Mouse (Mus musculus): ENCODE results near the gene Ube2m. TPM values are rescaled to one million over a fixed set of nuclear protein-coding genes. Genes with fewer than 3 reads are reported as not detected.

Gene Ube2m
- polyA plus RNA-seq, 1 experiment from 2014 or later = 180 TPM

DNA sequence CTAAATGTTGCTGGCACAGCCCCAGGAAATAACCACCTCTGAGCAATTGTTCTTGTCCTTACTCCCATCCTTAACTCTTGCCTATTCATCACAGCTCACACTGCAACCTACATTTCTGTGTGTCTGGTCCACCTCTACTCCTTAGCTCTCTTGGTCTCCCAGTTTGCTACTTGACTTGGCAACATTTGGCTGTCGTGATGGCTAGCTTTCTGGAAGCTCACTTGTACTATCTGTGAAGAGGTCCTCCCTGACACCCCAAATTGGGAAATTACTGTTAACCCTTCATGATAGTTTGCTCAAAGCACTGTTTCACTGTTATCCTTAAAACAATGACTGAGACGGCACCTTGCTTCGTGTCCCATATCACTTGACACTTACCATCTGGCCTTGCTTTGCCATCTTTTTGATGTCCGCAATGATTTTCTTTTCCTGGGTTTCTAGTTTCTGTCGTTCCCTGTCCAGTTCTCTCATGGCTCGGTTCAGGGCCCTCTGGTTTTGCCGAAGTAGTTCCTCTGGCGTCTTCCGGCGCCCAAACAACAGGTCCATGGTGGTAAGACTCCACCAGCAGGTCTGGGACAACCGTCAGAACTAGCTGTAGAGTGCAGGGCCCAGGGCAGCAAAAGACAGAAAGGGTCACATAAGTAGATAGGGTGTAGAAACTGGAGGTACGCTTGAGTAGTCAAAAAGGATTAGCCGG is 4.5 kb downstream of the Ube2m start:
- H3K36me3 ChIP-seq (ENCODE audit: control insufficient read depth, insufficient read depth, low read length) = peaks cover 68% of the 10 kb centered on the region

DNA sequence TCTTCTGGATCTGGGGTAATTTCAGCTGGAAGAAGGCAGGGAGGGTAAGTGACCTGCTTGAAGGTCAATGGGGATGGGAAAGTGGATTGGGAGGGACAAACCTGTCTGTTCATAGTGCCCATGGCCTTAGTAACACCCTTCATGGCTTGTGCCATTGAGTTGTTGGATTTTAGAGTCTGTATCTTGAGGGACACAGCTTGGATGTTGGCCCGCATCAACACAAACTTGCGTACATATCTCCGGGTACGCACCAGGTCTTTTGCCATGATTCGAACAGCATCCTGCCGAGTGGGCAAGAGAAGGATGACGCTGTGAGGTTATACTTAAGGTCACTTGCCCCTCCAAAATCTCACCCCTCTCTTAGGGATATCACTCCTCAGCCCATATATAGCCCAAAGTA is 5.5 kb downstream of the Ube2m start:
- H3K4me3 ChIP-seq (ENCODE audit: control insufficient read depth in 1 of 2, insufficient read depth in 1 of 2, low read depth in 1 of 2, low read length in 2 of 2) = no peak overlapping the region
- no peak overlapping the region for H3K9ac ChIP-seq (ENCODE audit: low read length)
- no peak overlapping the region for H3K4me2 ChIP-seq (ENCODE audit: low read length)
- peaks cover 78% of the 10 kb centered on the region for H3K36me3 ChIP-seq (ENCODE audit: control insufficient read depth, insufficient read depth, low read length)
- ATAC-seq (ENCODE audit: insufficient number of reproducible peaks, insufficient read depth, low FRiP score, low read depth) = no peak
- H3K27ac ChIP-seq (replicated peaks in 1 of 2; ENCODE audit: control insufficient read depth in 1 of 2, insufficient read depth in 1 of 2, low read depth in 2 of 2, low read length in 2 of 2) = no peak overlapping the region
- H3K27me3 ChIP-seq (ENCODE audit: control insufficient read depth, insufficient read depth, low read length) = no peaks in the 10 kb centered on the region
- peaks cover 5 to 25% of the 10 kb centered on the region in 2 experiments for H3K4me1 ChIP-seq (ENCODE audit: control insufficient read depth in 2 of 2, insufficient read depth in 2 of 2, low read length in 2 of 2)
- H3K9me3 ChIP-seq (ENCODE audit: control insufficient read depth, low read length) = no peaks in the 10 kb centered on the region
- WGBS = 87% methylated on average over 7 of the region's 7 CpGs

More for the DNA sequence above, 4.5 kb downstream of the Ube2m start:
- no peak for ATAC-seq (ENCODE audit: insufficient number of reproducible peaks, insufficient read depth, low FRiP score, low read depth)
- Histone ChIP-seq H3K9me3 (ENCODE audit: control insufficient read depth, low read length) (no peaks in the 10 kb centered on the region), H3K27ac (replicated peaks in 1 of 2; ENCODE audit: control insufficient read depth in 1 of 2, insufficient read depth in 1 of 2, low read depth in 2 of 2, low read length in 2 of 2) (peak overlapping the region; percentile 78 to 91; a peak in 3 of 4 replicates), H3K9ac (ENCODE audit: low read length) (peak overlapping the region; percentile 92), H3K4me2 (ENCODE audit: low read length) (peak overlapping the region; percentile 95), H3K4me3 (ENCODE audit: control insufficient read depth in 1 of 2, insufficient read depth in 1 of 2, low read depth in 1 of 2, low read length in 2 of 2) (peak overlapping the region; percentile 56 to 69), H3K4me1 (ENCODE audit: control insufficient read depth in 2 of 2, insufficient read depth in 2 of 2, low read length in 2 of 2) (peaks cover 6 to 25% of the 10 kb centered on the region in 2 experiments), H3K27me3 (ENCODE audit: control insufficient read depth, insufficient read depth, low read length) (no peaks in the 10 kb centered on the region)
- WGBS = 41% methylated on average over 13 of the region's 13 CpGs

DNA sequence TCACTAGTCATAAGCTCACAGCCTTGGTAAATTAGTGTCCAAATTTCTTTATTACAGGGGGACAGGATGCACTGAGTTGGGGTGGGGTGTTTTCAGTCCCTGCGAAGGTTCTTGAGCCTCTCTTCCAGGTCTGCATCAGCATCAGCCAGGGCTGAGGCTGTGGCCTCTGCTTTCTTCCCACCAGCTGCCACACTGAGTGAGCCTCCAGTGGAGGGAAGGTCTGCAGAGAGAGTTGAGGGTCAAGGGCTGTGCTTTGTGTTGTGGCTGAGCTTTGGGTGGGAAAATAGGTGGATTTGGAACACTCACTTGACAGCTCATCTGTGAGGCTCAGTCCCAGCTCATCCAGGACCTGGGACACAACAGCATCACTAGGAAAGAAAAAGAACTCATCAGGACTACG is 6.1 kb downstream of the Ube2m start:
- Histone ChIP-seq H3K4me3 (ENCODE audit: control insufficient read depth in 1 of 2, insufficient read depth in 1 of 2, low read depth in 1 of 2, low read length in 2 of 2) (no peak overlapping the region), H3K9me3 (ENCODE audit: control insufficient read depth, low read length) (no peaks in the 10 kb centered on the region), H3K9ac (ENCODE audit: low read length) (no peak overlapping the region), H3K27me3 (ENCODE audit: control insufficient read depth, insufficient read depth, low read length) (no peaks in the 10 kb centered on the region), H3K27ac (replicated peaks in 1 of 2; ENCODE audit: control insufficient read depth in 1 of 2, insufficient read depth in 1 of 2, low read depth in 2 of 2, low read length in 2 of 2) (no peak overlapping the region), H3K4me1 (ENCODE audit: control insufficient read depth in 2 of 2, insufficient read depth in 2 of 2, low read length in 2 of 2) (peaks cover 5 to 24% of the 10 kb centered on the region in 2 experiments), H3K4me2 (ENCODE audit: low read length) (no peak overlapping the region), H3K36me3 (ENCODE audit: control insufficient read depth, insufficient read depth, low read length) (peaks cover 84% of the 10 kb centered on the region)
- 76% methylated on average over 2 of the region's 2 CpGs for WGBS
- no peak for ATAC-seq (ENCODE audit: insufficient number of reproducible peaks, insufficient read depth, low FRiP score, low read depth)

DNA sequence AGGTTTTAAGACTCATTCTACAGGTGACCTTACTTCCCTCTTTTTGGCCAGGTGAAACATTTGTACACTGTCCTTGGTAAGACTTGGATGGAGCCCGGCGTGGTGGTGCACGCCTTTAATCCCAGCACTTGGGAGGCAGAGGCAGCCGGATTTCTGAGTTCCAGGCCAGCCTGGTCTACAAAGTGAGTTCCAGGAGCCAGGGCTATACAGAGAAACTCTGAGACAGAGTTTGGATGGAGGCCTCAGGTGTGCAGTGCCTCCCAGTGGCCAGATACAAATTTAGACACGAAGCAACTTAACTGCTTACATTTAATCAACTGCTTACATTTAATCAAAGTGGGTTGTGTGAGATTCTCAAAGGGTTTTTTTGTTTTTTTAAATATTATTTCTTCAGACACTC is 7.0 kb downstream of the Ube2m start:
- WGBS = 78% methylated on average over 5 of the region's 5 CpGs
- H3K9me3 ChIP-seq (ENCODE audit: control insufficient read depth, low read length) = no peaks in the 10 kb centered on the region

DNA sequence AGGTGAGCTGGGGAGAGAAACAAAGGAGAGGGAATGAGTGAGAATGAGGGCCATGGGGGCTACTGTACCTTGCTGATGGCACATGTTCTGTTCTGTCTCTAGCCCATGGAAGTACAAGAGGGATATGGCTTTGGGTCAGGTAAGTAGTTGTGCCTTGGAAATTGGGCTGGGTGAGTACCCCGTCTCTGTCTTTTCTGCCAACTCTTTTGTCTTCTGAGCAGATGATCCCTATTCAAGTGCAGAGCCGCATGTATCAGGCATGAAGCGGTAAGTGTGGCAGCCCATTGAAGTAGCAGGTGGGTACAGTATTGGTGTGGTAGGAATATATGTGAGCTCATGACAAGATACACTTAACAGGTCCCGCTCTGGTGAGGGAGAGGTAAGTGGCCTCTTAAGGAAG is 9.1 kb downstream of the Ube2m start:
- H3K9ac ChIP-seq (ENCODE audit: low read length) = no peak overlapping the region
- H3K4me1 ChIP-seq (ENCODE audit: control insufficient read depth in 2 of 2, insufficient read depth in 2 of 2, low read length in 2 of 2) = peaks cover 9 to 24% of the 10 kb centered on the region in 2 experiments
- H3K4me3 ChIP-seq (ENCODE audit: control insufficient read depth in 1 of 2, insufficient read depth in 1 of 2, low read depth in 1 of 2, low read length in 2 of 2) = no peak overlapping the region
- H3K9me3 ChIP-seq (ENCODE audit: control insufficient read depth, low read length) = no peaks in the 10 kb centered on the region
- no peak overlapping the region for H3K27ac ChIP-seq (replicated peaks in 1 of 2; ENCODE audit: control insufficient read depth in 1 of 2, insufficient read depth in 1 of 2, low read depth in 2 of 2, low read length in 2 of 2)
- H3K36me3 ChIP-seq (ENCODE audit: control insufficient read depth, insufficient read depth, low read length) = peaks cover 85% of the 10 kb centered on the region
- no peak for ATAC-seq (ENCODE audit: insufficient number of reproducible peaks, insufficient read depth, low FRiP score, low read depth)
- 93% methylated on average over 4 of the region's 4 CpGs for WGBS
- H3K27me3 ChIP-seq (ENCODE audit: control insufficient read depth, insufficient read depth, low read length) = no peaks in the 10 kb centered on the region
- no peak overlapping the region for H3K4me2 ChIP-seq (ENCODE audit: low read length)

More for the DNA sequence above, 7.0 kb downstream of the Ube2m start:
- H3K4me1 ChIP-seq (ENCODE audit: control insufficient read depth in 2 of 2, insufficient read depth in 2 of 2, low read length in 2 of 2) = peaks cover 6 to 22% of the 10 kb centered on the region in 2 experiments
- no peak overlapping the region for H3K4me2 ChIP-seq (ENCODE audit: low read length)
- peaks cover 89% of the 10 kb centered on the region for H3K36me3 ChIP-seq (ENCODE audit: control insufficient read depth, insufficient read depth, low read length)
- H3K27ac ChIP-seq (replicated peaks in 1 of 2; ENCODE audit: control insufficient read depth in 1 of 2, insufficient read depth in 1 of 2, low read depth in 2 of 2, low read length in 2 of 2) = no peak overlapping the region
- no peak overlapping the region for H3K9ac ChIP-seq (ENCODE audit: low read length)
- ATAC-seq (ENCODE audit: insufficient number of reproducible peaks, insufficient read depth, low FRiP score, low read depth) = no peak
- no peak overlapping the region for H3K4me3 ChIP-seq (ENCODE audit: control insufficient read depth in 1 of 2, insufficient read depth in 1 of 2, low read depth in 1 of 2, low read length in 2 of 2)
- H3K27me3 ChIP-seq (ENCODE audit: control insufficient read depth, insufficient read depth, low read length) = no peaks in the 10 kb centered on the region

DNA sequence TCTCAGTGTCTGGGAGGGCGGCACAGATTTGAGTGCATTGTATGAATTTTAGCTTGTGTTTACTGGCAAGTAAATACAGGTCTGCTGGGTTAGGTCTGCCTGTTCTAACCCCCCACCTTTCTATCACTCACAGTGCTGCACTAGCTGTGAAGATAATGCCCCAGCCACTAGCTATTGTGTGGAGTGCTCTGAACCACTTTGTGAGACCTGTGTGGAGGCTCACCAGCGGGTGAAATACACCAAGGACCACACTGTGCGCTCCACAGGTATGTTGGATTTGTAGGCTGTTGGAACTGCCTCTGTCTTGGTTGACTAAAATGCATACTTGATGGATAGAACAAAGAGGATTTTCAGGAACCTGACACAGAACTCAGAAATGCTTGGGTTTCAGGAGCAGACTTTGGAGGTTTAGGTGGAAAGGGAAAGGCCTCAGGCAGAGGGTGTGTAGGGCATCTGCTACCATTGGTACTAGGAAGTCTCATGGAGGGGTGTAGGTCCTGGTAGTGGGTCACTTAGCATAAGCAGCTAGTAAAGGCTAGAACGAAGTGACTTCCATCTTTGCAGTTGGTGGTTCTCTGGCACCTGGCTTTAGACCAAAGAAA is 12.5 kb downstream of the Ube2m start:
- Histone ChIP-seq H3K27ac (replicated peaks in 1 of 2; ENCODE audit: control insufficient read depth in 1 of 2, insufficient read depth in 1 of 2, low read depth in 2 of 2, low read length in 2 of 2) (peak overlapping the region in 1 of 2 experiments; percentile 98; a peak in 2 of 4 replicates), H3K4me1 (ENCODE audit: control insufficient read depth in 2 of 2, insufficient read depth in 2 of 2, low read length in 2 of 2) (peaks cover 11 to 15% of the 10 kb centered on the region in 2 experiments), H3K27me3 (ENCODE audit: control insufficient read depth, insufficient read depth, low read length) (no peaks in the 10 kb centered on the region), H3K9me3 (ENCODE audit: control insufficient read depth, low read length) (no peaks in the 10 kb centered on the region), H3K9ac (ENCODE audit: low read length) (peak overlapping the region; percentile 95), H3K4me3 (ENCODE audit: control insufficient read depth in 1 of 2, insufficient read depth in 1 of 2, low read depth in 1 of 2, low read length in 2 of 2) (peak overlapping the region; percentile 86 to 95), H3K36me3 (ENCODE audit: control insufficient read depth, insufficient read depth, low read length) (peaks cover 54% of the 10 kb centered on the region), H3K4me2 (ENCODE audit: low read length) (peak overlapping the region; percentile 92)
- 34% methylated on average over 4 of the region's 4 CpGs for WGBS
- no peak for ATAC-seq (ENCODE audit: insufficient number of reproducible peaks, insufficient read depth, low FRiP score, low read depth)

DNA sequence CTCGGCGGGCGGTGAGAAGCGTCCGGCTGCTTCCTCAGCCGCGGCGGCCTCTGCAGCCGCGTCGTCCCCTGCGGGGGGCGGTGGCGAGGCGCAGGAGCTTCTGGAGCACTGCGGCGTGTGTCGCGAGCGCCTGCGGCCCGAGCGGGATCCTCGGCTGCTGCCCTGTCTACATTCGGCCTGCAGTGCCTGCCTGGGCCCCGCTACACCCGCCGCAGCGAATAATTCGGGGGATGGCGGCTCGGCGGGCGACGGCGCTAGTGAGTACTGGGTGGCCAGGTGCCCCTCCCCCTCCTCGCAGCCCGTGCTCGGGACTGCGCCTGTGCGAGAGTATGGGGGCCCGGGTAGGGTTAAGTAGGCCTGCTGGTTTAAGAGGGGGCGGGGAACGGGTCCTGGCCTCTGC is 13.3 kb downstream of the Ube2m start:
- Histone ChIP-seq H3K27ac (replicated peaks in 1 of 2; ENCODE audit: control insufficient read depth in 1 of 2, insufficient read depth in 1 of 2, low read depth in 2 of 2, low read length in 2 of 2) (peak overlapping the region; percentile 98 to 100), H3K9ac (ENCODE audit: low read length) (peak overlapping the region; percentile 95), H3K36me3 (ENCODE audit: control insufficient read depth, insufficient read depth, low read length) (peaks cover 46% of the 10 kb centered on the region), H3K27me3 (ENCODE audit: control insufficient read depth, insufficient read depth, low read length) (no peaks in the 10 kb centered on the region), H3K4me1 (ENCODE audit: control insufficient read depth in 2 of 2, insufficient read depth in 2 of 2, low read length in 2 of 2) (peaks cover 11 to 15% of the 10 kb centered on the region in 2 experiments), H3K4me3 (ENCODE audit: control insufficient read depth in 1 of 2, insufficient read depth in 1 of 2, low read depth in 1 of 2, low read length in 2 of 2) (peak overlapping the region; percentile 86 to 95), H3K9me3 (ENCODE audit: control insufficient read depth, low read length) (no peaks in the 10 kb centered on the region), H3K4me2 (ENCODE audit: low read length) (peak overlapping the region; percentile 92)
- WGBS = under 1% methylated on average over 42 of the region's 44 CpGs
- peak; percentile 71 for ATAC-seq (ENCODE audit: insufficient number of reproducible peaks, insufficient read depth, low FRiP score, low read depth)
